Mouse (Mus musculus): ENCODE data around the gene Tbx5.

DNA sequence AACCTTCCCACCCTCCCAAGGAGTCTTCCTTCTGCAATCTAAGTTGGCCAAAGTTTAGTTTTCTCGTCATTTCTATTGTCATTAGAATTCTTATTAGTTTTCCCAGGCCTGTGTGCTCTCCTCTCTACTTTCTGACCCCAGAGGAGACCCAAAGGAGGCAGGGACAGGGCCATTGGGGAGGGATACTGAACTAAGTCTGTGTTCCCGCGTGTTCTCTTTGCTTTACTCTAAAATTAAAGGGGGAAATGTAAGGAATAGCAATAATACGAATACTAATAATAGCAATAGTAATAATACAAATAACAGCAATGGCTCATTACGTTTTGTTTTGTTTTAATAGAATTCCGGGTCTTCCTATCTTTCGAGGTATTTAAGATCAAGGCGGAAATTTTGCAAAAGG is 1.9 kb upstream of the Tbx5 start:
- TF ChIP-seq POLR2A (IDR thresholded peaks at IDR 0.05; ENCODE audit: low read depth, low read length) (no peak), CTCF (IDR thresholded peaks at IDR 0.05; ENCODE audit: extremely low read depth, insufficient read length, insufficient replicate concordance, low read depth, low read length) (no peak)
